Comparison of ENCODE assay signal across 9 mouse cellular contexts in genomic region chr2:179766664-179767526, GRCm38 (mm10).
DNase-seq lines count a peak whose midpoint lies in the region; ATAC-seq and TF ChIP-seq lines count a peak whose summit lies in the region.
"Had no signal": no experiment of that assay in that cellular context is flagged by ENCODE, and none has a peak within 500 bp of the region (broad histone marks: within the 10 kb centered on the region; RNA-seq: fewer than 3 reads in every experiment).

No protein-coding gene starts in this region.

- no peak overlapping the region for H3K4me3 ChIP-seq in lung, embryonic 14.5 days (ENCODE audit: low read depth, low read length)
- no peak overlapping the region for H3K4me3 ChIP-seq in lung, adult 2 months (replicated peaks; ENCODE audit: extremely low read depth, low read depth, low read length)
- H3K4me3 ChIP-seq in hindbrain, embryonic 11.5 days (ENCODE audit: low read depth, low read length), result no peak overlapping the region

- 18% methylated on average over 16 of the region's 16 CpGs for WGBS in lung, embryonic 14.5 days
- WGBS in lung, adult 2 months, result 22% methylated on average over 16 of the region's 16 CpGs
- 21% methylated on average over 16 of the region's 16 CpGs for WGBS in hindbrain, embryonic 11.5 days

- TF ChIP-seq CTCF in lung, embryonic 14.5 days (IDR thresholded peaks at IDR 0.05; ENCODE audit: low read depth), result no peak
- no peak for TF ChIP-seq CTCF in lung, adult 2 months (IDR thresholded peaks at IDR 0.05; ENCODE audit: insufficient read depth, low read length)

- H3K27ac ChIP-seq in lung, embryonic 14.5 days (ENCODE audit: low read depth), result no peak overlapping the region
- H3K27ac ChIP-seq in hindbrain, embryonic 11.5 days (ENCODE audit: low read depth, low read length), result no peak overlapping the region

- peaks cover 10% of the 10 kb centered on the region for H3K4me1 ChIP-seq in lung, embryonic 14.5 days (ENCODE audit: insufficient read depth)
- no peaks in the 10 kb centered on the region; the same call in 1 of the 2 replicates for H3K4me1 ChIP-seq in lung, adult 2 months (ENCODE audit: control insufficient read depth, insufficient read depth, low read length)
- H3K4me1 ChIP-seq in hindbrain, embryonic 11.5 days (replicated peaks; ENCODE audit: control insufficient read depth, insufficient read depth, low read length), result peaks cover 14% of the 10 kb centered on the region

- no peaks in the 10 kb centered on the region for H3K9me3 ChIP-seq in lung, embryonic 14.5 days (ENCODE audit: low read depth, low read length)
- no peaks in the 10 kb centered on the region for H3K9me3 ChIP-seq in hindbrain, embryonic 11.5 days (ENCODE audit: control insufficient read depth, low read length)

- no peak for ATAC-seq in lung, embryonic 14.5 days (ENCODE audit: insufficient read depth)
- peak; percentile 67; the same call in 1 of the 2 replicates for ATAC-seq in hindbrain, embryonic 11.5 days (ENCODE audit: low FRiP score)
- no peak for ATAC-seq in erythroblast, adult 5-6 weeks (replicated peaks; ENCODE audit: low FRiP score, poor library complexity, severe bottlenecking)

- H3K4me2 ChIP-seq in lung, embryonic 14.5 days, result no peak overlapping the region
- peak overlapping the region; percentile 29 for H3K4me2 ChIP-seq in hindbrain, embryonic 11.5 days (replicated peaks; ENCODE audit: low read depth, low read length)

- H3K27me3 ChIP-seq in lung, embryonic 14.5 days (ENCODE audit: insufficient read depth, low read length), result peaks cover 25% of the 10 kb centered on the region
- peaks cover 2% of the 10 kb centered on the region; the same call in 1 of the 2 replicates for H3K27me3 ChIP-seq in hindbrain, embryonic 11.5 days (ENCODE audit: control insufficient read depth, insufficient read depth, low read length)

- DNase-seq in lung, embryonic 14.5 days, result peak; percentile 26
- no peak for DNase-seq in lung, adult 2 months
- DNase-seq in hindbrain, embryonic 11.5 days (ENCODE audit: low spot score), result peak; percentile 48
- peak; percentile 10 for DNase-seq in lung, postnatal 14 days
- DNase-seq in adrenal gland, postnatal 4 days (ENCODE audit: low spot score in 2 of 2), result no peak
- no peak for DNase-seq in T-cell, adult 2 months (ENCODE audit: low spot score)
- DNase-seq in thymus, postnatal 10 days (ENCODE audit: low spot score in 2 of 2), result no peak

- TF ChIP-seq POLR2A in lung, adult 2 months (IDR thresholded peaks at IDR 0.05; ENCODE audit: borderline replicate concordance, extremely low read depth, low read depth, low read length), result no peak

- H3K36me3 ChIP-seq in lung, embryonic 14.5 days (ENCODE audit: insufficient read depth), result no peaks in the 10 kb centered on the region
- H3K36me3 ChIP-seq in hindbrain, embryonic 11.5 days (ENCODE audit: control insufficient read depth, insufficient read depth, low read length), result no peaks in the 10 kb centered on the region
- H3K36me3 ChIP-seq: G1E had no signal

- H3K9ac ChIP-seq in lung, embryonic 14.5 days, result no peak overlapping the region
- no peak overlapping the region for H3K9ac ChIP-seq in hindbrain, embryonic 11.5 days (ENCODE audit: low read depth, low read length)

Comparison
In these comparisons a context has a peak if more than half of its experiments do, and no peak if none do; other contexts are left out.
1. DNase-seq: peak in lung, embryonic 14.5 days (single experiment), hindbrain, embryonic 11.5 days (single experiment) and lung, postnatal 14 days (single experiment); none in lung, adult 2 months (single experiment), adrenal gland, postnatal 4 days (0 of 2), T-cell, adult 2 months (single experiment) and thymus, postnatal 10 days (0 of 2).